Mouse (Mus musculus) limb, embryonic 13.5 days (tissue): Measurements from ENCODE around the gene Olfr311. TPM values are rescaled to one million over a fixed set of nuclear protein-coding genes. Genes with fewer than 3 reads are reported as not detected.
"Not testable (repeated sequence)": the region's sequence is repeated elsewhere in the genome, so short reads cannot be mapped to it uniquely, and the experiment has no call there.

Source experiments
- ATAC-seq: fragments of 200-750 bp; cut with Nextera tagmentation; 2 replicates; pipeline ENCODE4 v1.8.0; 2017; ENCODE audit warnings: low read depth, moderate number of reproducible peaks, moderate TSS enrichment; ENCODE audit not compliant: low FRiP score
- H3K27ac ChIP-seq: fragments of 300-500 bp; sonication (generic); 2 replicates; pipeline ENCODE4 v1.5.1; 2015; ENCODE audit warnings: inconsistent platforms, mild to moderate bottlenecking, moderate library complexity
- H3K27me3 ChIP-seq: fragments of 300-500 bp; sonication (generic); 2 replicates; pipeline ENCODE4 v1.6.1; 2015; ENCODE audit warnings: mild to moderate bottlenecking, inconsistent platforms
- H3K36me3 ChIP-seq: fragments of 300-500 bp; sonication (generic); 2 replicates; pipeline ENCODE4 v1.6.1; 2015; ENCODE audit warnings: inconsistent platforms, mild to moderate bottlenecking, moderate library complexity
- H3K4me1 ChIP-seq: fragments of 300-500 bp; sonication (generic); 2 replicates; pipeline ENCODE4 v1.6.1; 2015; ENCODE audit warnings: inconsistent platforms
- H3K4me2 ChIP-seq: fragments of 300-500 bp; sonication (generic); replicated peaks from 2 replicates; pipeline ENCODE4 v1.6.1; 2015; ENCODE audit warnings: inconsistent platforms, mild to moderate bottlenecking, moderate library complexity
- H3K4me3 ChIP-seq: fragments of 300-500 bp; sonication (generic); 2 replicates; pipeline ENCODE4 v1.5.1; 2015; ENCODE audit warnings: moderate library complexity, mild to moderate bottlenecking, inconsistent platforms
- H3K9ac ChIP-seq: fragments of 300-500 bp; sonication (generic); 2 replicates; pipeline ENCODE4 v1.6.1; 2015; ENCODE audit warnings: mild to moderate bottlenecking, inconsistent platforms
- H3K9me3 ChIP-seq: fragments of 300-500 bp; sonication (generic); 2 replicates; pipeline ENCODE4 v1.6.1; 2016; ENCODE audit warnings: inconsistent platforms
- WGBS: fragments of 180-500 bp; shearing (Covaris S2); methylation state at CpG from one replicate; pipeline ENCODE4 v1.1.7; 2015; 5-methylcytosine and 5-hydroxymethylcytosine counted together
- polyA plus RNA-seq: library from polyadenylated mRNA; unstranded; fragments of >200 nt; fragmentation: Nextera tagmentation; extraction: Ambion mirVana; gene quantifications from 2 replicates; pipeline ENCODE4 v1.2.1, GENCODE M21; 2015

The Olfr311 gene
- polyA plus RNA-seq, 1 experiment from 2014 or later, result not detected

GRCm38 (mm10) chr11:58828937-58829336 is 10.1 kb upstream of the Olfr311 start, which contains the start of gene Olfr312:
Gene Olfr312, plus strand, starts transcription at chr11:58829237.
- H3K4me3 ChIP-seq, H3K9me3 ChIP-seq, H3K27ac ChIP-seq, H3K36me3 ChIP-seq, H3K9ac ChIP-seq, ATAC-seq, H3K27me3 ChIP-seq, H3K4me2 ChIP-seq, H3K4me1 ChIP-seq: not testable (repeated sequence)

GRCm38 (mm10) chr11:58829764-58830163 is 9.3 kb upstream of the Olfr311 start:
- Histone ChIP-seq H3K4me2 (no peak overlapping the region), H3K9ac (no peak overlapping the region), H3K4me1 (no peaks in the 10 kb centered on the region), H3K4me3 (no peak overlapping the region), H3K27ac (no peak overlapping the region), H3K9me3 (no peaks in the 10 kb centered on the region), H3K27me3 (no peaks in the 10 kb centered on the region), H3K36me3 (no peaks in the 10 kb centered on the region)
- no peak for ATAC-seq
- 78% methylated on average over 3 of the region's 3 CpGs for WGBS

- not testable (repeated sequence) for H3K27me3 ChIP-seq, H3K27ac ChIP-seq, H3K9me3 ChIP-seq, H3K9ac ChIP-seq, H3K4me3 ChIP-seq, ATAC-seq, H3K4me2 ChIP-seq, H3K4me1 ChIP-seq, H3K36me3 ChIP-seq
- WGBS, result 64% methylated on average over 3 of the region's 3 CpGs
These were observed 6.5 kb upstream of the Olfr311 start for GRCm38 (mm10) chr11:58832541-58832940.

- WGBS, result 1% methylated on average over 24 of the region's 24 CpGs
These were observed 7.9 kb downstream of the Olfr311 start, which contains the start of gene Gm12258 for GRCm38 (mm10) chr11:58846919-58847461. Gene Gm12258, plus strand, starts transcription at chr11:58847158.

GRCm38 (mm10) chr11:58847636-58848035 is 8.6 kb downstream of the Olfr311 start:
- Histone ChIP-seq H3K27me3 (no peaks in the 10 kb centered on the region), H3K27ac (no peak overlapping the region), H3K4me3 (peak overlapping the region; percentile 84), H3K4me1 (peaks cover 7% of the 10 kb centered on the region), H3K4me2 (peak overlapping the region; percentile 84), H3K36me3 (peaks cover 35% of the 10 kb centered on the region), H3K9ac (peak overlapping the region; percentile 87), H3K9me3 (no peaks in the 10 kb centered on the region)
- WGBS, result 47% methylated on average over 9 of the region's 9 CpGs
- no peak for ATAC-seq

More at GRCm38 (mm10) chr11:58846919-58847461, 7.9 kb downstream of the Olfr311 start, which contains the start of gene Gm12258:
- peak within 1 kb of the TSS; percentile 55; the same call in 1 of the 2 replicates for H3K27ac ChIP-seq
- peak; percentile 100 for ATAC-seq
- peaks cover 7% of the 10 kb centered on the region for H3K4me1 ChIP-seq
- peak within 1 kb of the TSS; percentile 84 for H3K4me2 ChIP-seq
- H3K4me3 ChIP-seq, result peak within 1 kb of the TSS; percentile 84
- no peaks in the 10 kb centered on the region for H3K27me3 ChIP-seq
- peak within 1 kb of the TSS; percentile 87 for H3K9ac ChIP-seq
- H3K9me3 ChIP-seq, result no peaks in the 10 kb centered on the region
- H3K36me3 ChIP-seq, result peaks cover 30% of the 10 kb centered on the region

GRCm38 (mm10) chr11:58849731-58850130 is 10.7 kb downstream of the Olfr311 start:
- no peak overlapping the region for H3K9ac ChIP-seq
- H3K4me2 ChIP-seq, result no peak overlapping the region
- H3K36me3 ChIP-seq, result peaks cover 51% of the 10 kb centered on the region
- no peak overlapping the region for H3K27ac ChIP-seq
- H3K4me3 ChIP-seq, result no peak overlapping the region
- H3K9me3 ChIP-seq, result no peaks in the 10 kb centered on the region
- ATAC-seq, result no peak
- H3K27me3 ChIP-seq, result no peaks in the 10 kb centered on the region
- 79% methylated on average over 2 of the region's 2 CpGs for WGBS
- H3K4me1 ChIP-seq, result peaks cover 7% of the 10 kb centered on the region

- H3K4me1 ChIP-seq, result no peaks in the 10 kb centered on the region
- H3K36me3 ChIP-seq, result peaks cover 55% of the 10 kb centered on the region
- WGBS, result 92% methylated on average over 8 of the region's 8 CpGs
- H3K4me3 ChIP-seq, result no peak overlapping the region
- no peak overlapping the region for H3K4me2 ChIP-seq
- no peaks in the 10 kb centered on the region for H3K27me3 ChIP-seq
- no peak for ATAC-seq
- H3K27ac ChIP-seq, result no peak overlapping the region
- no peak overlapping the region for H3K9ac ChIP-seq
- peaks cover 32% of the 10 kb centered on the region for H3K9me3 ChIP-seq
These were observed 21.7 kb downstream of the Olfr311 start for GRCm38 (mm10) chr11:58860744-58861143.

GRCm38 (mm10) chr11:58867039-58867953 is 28.2 kb downstream of the Olfr311 start, which contains the start of gene 2810021J22Rik:
Gene 2810021J22Rik, plus strand, starts transcription at chr11:58867216.
- Histone ChIP-seq H3K9ac (peak within 1 kb of the TSS; percentile 84), H3K27ac (peak within 1 kb of the TSS; percentile 75; the same call in 1 of the 2 replicates), H3K4me3 (peak within 1 kb of the TSS; percentile 74), H3K27me3 (no peaks in the 10 kb centered on the region), H3K9me3 (no peaks in the 10 kb centered on the region), H3K4me2 (peak within 1 kb of the TSS; percentile 81), H3K36me3 (peaks cover 22% of the 10 kb centered on the region), H3K4me1 (peaks cover 14% of the 10 kb centered on the region)
- WGBS, result 3% methylated on average over 37 of the region's 37 CpGs
- peak; percentile 90 for ATAC-seq

GRCm38 (mm10) chr11:58867954-58868330 is 28.9 kb downstream of the Olfr311 start:
- Histone ChIP-seq H3K36me3 (peaks cover 22% of the 10 kb centered on the region), H3K4me2 (peak overlapping the region; percentile 81), H3K27me3 (no peaks in the 10 kb centered on the region), H3K27ac (no peak overlapping the region; the same call in 1 of the 2 replicates), H3K4me1 (peaks cover 14% of the 10 kb centered on the region), H3K9me3 (no peaks in the 10 kb centered on the region), H3K4me3 (peak overlapping the region; percentile 74), H3K9ac (peak overlapping the region; percentile 84)
- no peak for ATAC-seq
- WGBS, result 78% methylated on average over 6 of the region's 6 CpGs

- H3K4me1 ChIP-seq, result peaks cover 14% of the 10 kb centered on the region
- no peak overlapping the region for H3K4me2 ChIP-seq
- H3K36me3 ChIP-seq, result peaks cover 26% of the 10 kb centered on the region
- 81% methylated on average over 4 of the region's 4 CpGs for WGBS
- H3K9me3 ChIP-seq, result no peaks in the 10 kb centered on the region
- H3K9ac ChIP-seq, result no peak overlapping the region
- no peak overlapping the region for H3K4me3 ChIP-seq
- ATAC-seq, result no peak
- H3K27ac ChIP-seq, result no peak overlapping the region
- no peaks in the 10 kb centered on the region for H3K27me3 ChIP-seq
These were observed 31.9 kb downstream of the Olfr311 start for GRCm38 (mm10) chr11:58870961-58871360.

- Histone ChIP-seq H3K27ac (no peak overlapping the region), H3K9ac (no peak overlapping the region), H3K4me1 (0 out of 2 replicates have a peak, but pooled peaks cover 4% of the 10 kb centered on the region), H3K36me3 (peaks cover 51% of the 10 kb centered on the region), H3K4me3 (no peak overlapping the region), H3K4me2 (no peak overlapping the region), H3K27me3 (no peaks in the 10 kb centered on the region), H3K9me3 (no peaks in the 10 kb centered on the region)
- WGBS, result 82% methylated on average over 8 of the region's 8 CpGs
- no peak for ATAC-seq
These were observed 44.7 kb downstream of the Olfr311 start for GRCm38 (mm10) chr11:58883756-58884155.

- H3K27me3 ChIP-seq, result no peaks in the 10 kb centered on the region
- no peak overlapping the region for H3K4me3 ChIP-seq
- no peak overlapping the region for H3K4me2 ChIP-seq
- peaks cover 70% of the 10 kb centered on the region for H3K36me3 ChIP-seq
- no peak overlapping the region for H3K9ac ChIP-seq
- H3K4me1 ChIP-seq, result no peaks in the 10 kb centered on the region
- ATAC-seq, result no peak
- H3K9me3 ChIP-seq, result no peaks in the 10 kb centered on the region
- WGBS, result 95% methylated on average over 10 of the region's 10 CpGs
- H3K27ac ChIP-seq, result no peak overlapping the region
These were observed 51.5 kb downstream of the Olfr311 start for GRCm38 (mm10) chr11:58890511-58890910.
